ENCODE assay signal across 18 mouse cellular contexts in genomic region chr3:138809509-138809908, GRCm38 (mm10).
DNase-seq lines count a peak whose midpoint lies in the region; ATAC-seq and TF ChIP-seq lines count a peak whose summit lies in the region.
"Had no signal": no experiment of that assay in that cellular context is flagged by ENCODE, and none has a peak within 500 bp of the region (broad histone marks: within the 10 kb centered on the region; RNA-seq: fewer than 3 reads in every experiment).

No protein-coding gene starts in this region.

- no peak for TF ChIP-seq EP300 in stomach, postnatal 0 days (optimal IDR thresholded peaks at IDR 0.05)

- WGBS in forebrain, embryonic 16.5 days: 83% methylated on average over 8 of the region's 8 CpGs
- 91% methylated on average over 8 of the region's 8 CpGs for whole genome bisulfite sequencing in forebrain, embryonic 13.5 days
- WGBS in stomach, embryonic 15.5 days: 82% methylated on average over 8 of the region's 8 CpGs
- 76% methylated on average over 8 of the region's 8 CpGs for WGBS in stomach, postnatal 0 days

- H3K36me3 ChIP-seq in forebrain, embryonic 16.5 days (ENCODE audit: control insufficient read depth, insufficient read depth): no peaks in the 10 kb centered on the region
- H3K36me3 ChIP-seq in forebrain, embryonic 13.5 days (ENCODE audit: poor library complexity, severe bottlenecking): no peaks in the 10 kb centered on the region
- H3K36me3 ChIP-seq in stomach, embryonic 15.5 days: no peaks in the 10 kb centered on the region
- no peaks in the 10 kb centered on the region for H3K36me3 ChIP-seq in stomach, postnatal 0 days (ENCODE audit: control insufficient read depth, insufficient read depth, low read length)
- H3K36me3 ChIP-seq: embryonic facial prominence, embryonic 12.5 days; heart, embryonic 12.5 days; hindbrain, embryonic 13.5 days had no signal

- ATAC-seq in forebrain, embryonic 16.5 days: peak; percentile 15; the same call in 1 of the 2 replicates
- no peak; the same call in 1 of the 2 replicates for ATAC-seq in forebrain, embryonic 13.5 days
- peak; percentile 29; the same call in 1 of the 2 replicates for ATAC-seq in stomach, embryonic 15.5 days (ENCODE audit: insufficient read depth, low FRiP score, low read depth)
- peak; percentile 66; the same call in 1 of the 2 replicates for ATAC-seq in stomach, postnatal 0 days (ENCODE audit: low FRiP score, low TSS enrichment)
- ATAC-seq: activated CD4-positive, CD25-positive, alpha-beta regulatory T cell, adult 4 months; hindbrain, postnatal 0 days; Patski had no signal

- peaks cover 34% of the 10 kb centered on the region for H3K4me1 ChIP-seq in forebrain, embryonic 16.5 days (replicated peaks; ENCODE audit: control insufficient read depth, insufficient read depth, low read length)
- peaks cover 42% of the 10 kb centered on the region for H3K4me1 ChIP-seq in forebrain, embryonic 13.5 days
- no peaks in the 10 kb centered on the region for H3K4me1 ChIP-seq in stomach, embryonic 15.5 days
- peaks cover 3% of the 10 kb centered on the region; the same call in 1 of the 2 replicates for H3K4me1 ChIP-seq in stomach, postnatal 0 days (replicated peaks; ENCODE audit: control insufficient read depth, insufficient read depth)
- H3K4me1 ChIP-seq: embryonic facial prominence, embryonic 12.5 days had no signal

- no peak overlapping the region; the same call in 1 of the 2 replicates for H3K27ac ChIP-seq in forebrain, embryonic 16.5 days (ENCODE audit: low read length)
- no peak overlapping the region for H3K27ac ChIP-seq in forebrain, embryonic 13.5 days
- H3K27ac ChIP-seq in layer of hippocampus, adult 2 months: peak overlapping the region; percentile 61; the same call in 1 of the 2 replicates
- H3K27ac ChIP-seq in stomach, embryonic 15.5 days: no peak overlapping the region
- H3K27ac ChIP-seq in stomach, postnatal 0 days (replicated peaks): no peak overlapping the region
- H3K27ac ChIP-seq: embryonic facial prominence, embryonic 12.5 days; hindbrain, embryonic 13.5 days; hindbrain, postnatal 0 days had no signal

- no peaks in the 10 kb centered on the region for H3K27me3 ChIP-seq in forebrain, embryonic 16.5 days (replicated peaks; ENCODE audit: control insufficient read depth, insufficient read depth, low read length)
- no peaks in the 10 kb centered on the region for H3K27me3 ChIP-seq in forebrain, embryonic 13.5 days
- no peaks in the 10 kb centered on the region for H3K27me3 ChIP-seq in stomach, embryonic 15.5 days (replicated peaks)
- H3K27me3 ChIP-seq in stomach, postnatal 0 days (ENCODE audit: control insufficient read depth, insufficient read depth, low read length): no peaks in the 10 kb centered on the region
- H3K27me3 ChIP-seq: CH12.LX; embryonic facial prominence, embryonic 12.5 days; heart, embryonic 12.5 days; hindbrain, embryonic 13.5 days; Patski had no signal

- no peak overlapping the region for H3K4me2 ChIP-seq in forebrain, embryonic 16.5 days (ENCODE audit: low read length)
- no peak overlapping the region for H3K4me2 ChIP-seq in forebrain, embryonic 13.5 days
- H3K4me2 ChIP-seq in stomach, embryonic 15.5 days: no peak overlapping the region
- no peak overlapping the region; the same call in 1 of the 2 replicates for H3K4me2 ChIP-seq in stomach, postnatal 0 days (replicated peaks; ENCODE audit: low read depth)
- H3K4me2 ChIP-seq: embryonic facial prominence, embryonic 12.5 days; heart, embryonic 12.5 days; hindbrain, embryonic 13.5 days had no signal

- no peak overlapping the region for H3K9ac ChIP-seq in forebrain, embryonic 16.5 days (replicated peaks; ENCODE audit: low read depth, low read length)
- H3K9ac ChIP-seq in forebrain, embryonic 13.5 days: no peak overlapping the region
- no peak overlapping the region for H3K9ac ChIP-seq in stomach, embryonic 15.5 days
- H3K9ac ChIP-seq in stomach, postnatal 0 days (ENCODE audit: low read length): no peak overlapping the region
- H3K9ac ChIP-seq: embryonic facial prominence, embryonic 12.5 days; heart, embryonic 12.5 days; hindbrain, embryonic 13.5 days had no signal

- no peak for TF ChIP-seq CTCF in layer of hippocampus, adult 2 months (conservative IDR thresholded peaks at IDR 0.05)
- no peak for TF ChIP-seq CTCF in stomach, postnatal 0 days (IDR thresholded peaks at IDR 0.05; ENCODE audit: low read depth)

- no peaks in the 10 kb centered on the region for H3K9me3 ChIP-seq in forebrain, embryonic 16.5 days (ENCODE audit: control insufficient read depth, low read length)
- no peaks in the 10 kb centered on the region for H3K9me3 ChIP-seq in forebrain, embryonic 13.5 days (replicated peaks)
- no peaks in the 10 kb centered on the region for H3K9me3 ChIP-seq in stomach, embryonic 15.5 days
- no peaks in the 10 kb centered on the region for H3K9me3 ChIP-seq in stomach, postnatal 0 days (ENCODE audit: control insufficient read depth, low read length)
- H3K9me3 ChIP-seq: embryonic facial prominence, embryonic 12.5 days; heart, embryonic 12.5 days; hindbrain, embryonic 13.5 days had no signal

- H3K4me3 ChIP-seq in forebrain, embryonic 16.5 days (replicated peaks; ENCODE audit: low read length): no peak overlapping the region
- no peak overlapping the region for H3K4me3 ChIP-seq in forebrain, embryonic 13.5 days
- no peak overlapping the region for H3K4me3 ChIP-seq in layer of hippocampus, adult 2 months
- H3K4me3 ChIP-seq in stomach, embryonic 15.5 days (replicated peaks): no peak overlapping the region
- no peak overlapping the region for H3K4me3 ChIP-seq in stomach, postnatal 0 days (ENCODE audit: low read depth, low read length)
- H3K4me3 ChIP-seq: embryonic facial prominence, embryonic 12.5 days; heart, embryonic 12.5 days; hindbrain, embryonic 13.5 days had no signal

- DNase-seq in layer of hippocampus, adult 2 months (ENCODE audit: low spot score in 2 of 2): no peak
- no peak for DNase-seq in layer of hippocampus, adult 9-10 months (ENCODE audit: low spot score)
- peak; percentile 31 for DNase-seq in stomach, postnatal 0 days (ENCODE audit: low spot score)
- DNase-seq: adrenal gland, postnatal 25 days; cerebellum, adult 8-10 months; cerebellum, postnatal 14 days; gastrocnemius, postnatal 36 days; heart, adult 18-20 months had no signal
